Mouse (Mus musculus): ENCODE measurements at regions not wholly inside any gene's neighbourhood (a gene's known extent, or its start where the extent isn't known, plus 50 kb on each side); places are given as distances from the start of the nearest gene placed in this dataset.
"Not testable (repeated sequence)": the region's sequence is repeated elsewhere in the genome, so short reads cannot be mapped to it uniquely, and the experiment has no call there.

- H3K36me3 ChIP-seq, result no peaks in the 10 kb centered on the region
- WGBS, result 8% methylated on average over 4 of the region's 4 CpGs
- ATAC-seq (ENCODE audit: insufficient number of reproducible peaks, insufficient read depth, low FRiP score, low TSS enrichment, low read depth), result peak; percentile 93; the same call in 1 of the 2 replicates
- H3K27ac ChIP-seq, result peak overlapping the region; percentile 74
- H3K27me3 ChIP-seq, result no peaks in the 10 kb centered on the region
- no peak overlapping the region for H3K4me3 ChIP-seq (replicated peaks)
- H3K9me3 ChIP-seq, result peaks cover 4% of the 10 kb centered on the region; the same call in 1 of the 2 replicates
- no peak overlapping the region for H3K9ac ChIP-seq (replicated peaks)
- H3K4me2 ChIP-seq, result no peak overlapping the region
- H3K4me1 ChIP-seq (replicated peaks), result peaks cover 15% of the 10 kb centered on the region; the same call in 1 of the 2 replicates
Measured at GRCm38 (mm10) chr16:54991595-54992240, 306.1 kb downstream of the Zpld1 start.

- peak; percentile 37; the same call in 1 of the 2 replicates for ATAC-seq (ENCODE audit: insufficient number of reproducible peaks, insufficient read depth, low FRiP score, low TSS enrichment, low read depth)
- 0 out of 2 replicates have a peak overlapping the region, but pooled peaks have one; percentile 11 for H3K4me3 ChIP-seq (replicated peaks)
- H3K36me3 ChIP-seq, result no peaks in the 10 kb centered on the region
- H3K4me1 ChIP-seq (replicated peaks), result 0 out of 2 replicates have a peak, but pooled peaks cover 3% of the 10 kb centered on the region
- 3% methylated on average over 9 of the region's 9 CpGs for WGBS
- H3K9ac ChIP-seq (replicated peaks), result no peak overlapping the region
- no peak overlapping the region for H3K27ac ChIP-seq
- peaks cover 3% of the 10 kb centered on the region; the same call in 1 of the 2 replicates for H3K9me3 ChIP-seq
- peak overlapping the region; percentile 45 for H3K4me2 ChIP-seq
- no peaks in the 10 kb centered on the region for H3K27me3 ChIP-seq
Measured at GRCm38 (mm10) chr16:54983759-54984218, 314.0 kb downstream of the Zpld1 start.

GRCm38 (mm10) chr16:54970356-54970755 lies 327.4 kb downstream of the Zpld1 start:
- H3K27ac ChIP-seq, result no peak overlapping the region
- no peaks in the 10 kb centered on the region for H3K4me1 ChIP-seq (replicated peaks)
- 91% methylated on average over 6 of the region's 6 CpGs for WGBS
- no peak overlapping the region for H3K4me3 ChIP-seq (replicated peaks)
- H3K36me3 ChIP-seq, result no peaks in the 10 kb centered on the region
- H3K27me3 ChIP-seq, result no peaks in the 10 kb centered on the region
- no peak overlapping the region for H3K9ac ChIP-seq (replicated peaks)
- H3K4me2 ChIP-seq, result no peak overlapping the region
- H3K9me3 ChIP-seq, result 0 out of 2 replicates have a peak, but pooled peaks cover 4% of the 10 kb centered on the region
- no peak for ATAC-seq (ENCODE audit: insufficient number of reproducible peaks, insufficient read depth, low FRiP score, low TSS enrichment, low read depth)

- no peak for ATAC-seq (ENCODE audit: insufficient number of reproducible peaks, insufficient read depth, low FRiP score, low TSS enrichment, low read depth)
- Histone ChIP-seq H3K27me3 (no peaks in the 10 kb centered on the region), H3K4me3 (replicated peaks) (no peak overlapping the region)
Measured at GRCm38 (mm10) chr16:54943808-54944315, 353.9 kb downstream of the Zpld1 start.

GRCm38 (mm10) chr16:54928259-54928658 lies 369.5 kb downstream of the Zpld1 start:
- Histone ChIP-seq H3K9me3 (peaks cover 8% of the 10 kb centered on the region), H3K9ac (replicated peaks) (no peak overlapping the region), H3K27me3 (no peaks in the 10 kb centered on the region), H3K4me1 (replicated peaks) (no peaks in the 10 kb centered on the region), H3K27ac (no peak overlapping the region), H3K36me3 (no peaks in the 10 kb centered on the region), H3K4me3 (replicated peaks) (no peak overlapping the region), H3K4me2 (no peak overlapping the region)
- ATAC-seq (ENCODE audit: insufficient number of reproducible peaks, insufficient read depth, low FRiP score, low TSS enrichment, low read depth), result no peak
- WGBS, result 85% methylated on average over 3 of the region's 3 CpGs

More at GRCm38 (mm10) chr16:54943808-54944315, 353.9 kb downstream of the Zpld1 start:
- 84% methylated on average over 7 of the region's 7 CpGs for WGBS
- Histone ChIP-seq H3K36me3 (no peaks in the 10 kb centered on the region), H3K4me1 (replicated peaks) (no peaks in the 10 kb centered on the region), H3K27ac (no peak overlapping the region), H3K4me2 (no peak overlapping the region), H3K9ac (replicated peaks) (no peak overlapping the region), H3K9me3 (no peaks in the 10 kb centered on the region)

GRCm38 (mm10) chr16:54902911-54903310 lies 394.9 kb downstream of the Zpld1 start:
- no peak overlapping the region for H3K27ac ChIP-seq
- ATAC-seq (ENCODE audit: insufficient number of reproducible peaks, insufficient read depth, low FRiP score, low TSS enrichment, low read depth), result no peak
- 90% methylated on average over 4 of the region's 4 CpGs for WGBS
- no peak overlapping the region for H3K4me2 ChIP-seq
- H3K9me3 ChIP-seq, result no peaks in the 10 kb centered on the region
- no peaks in the 10 kb centered on the region for H3K4me1 ChIP-seq (replicated peaks)
- H3K4me3 ChIP-seq (replicated peaks), result no peak overlapping the region
- no peaks in the 10 kb centered on the region for H3K36me3 ChIP-seq
- no peaks in the 10 kb centered on the region for H3K27me3 ChIP-seq
- H3K9ac ChIP-seq (replicated peaks), result no peak overlapping the region

GRCm38 (mm10) chr16:54901461-54901860 lies 396.3 kb downstream of the Zpld1 start:
- no peak overlapping the region for H3K4me3 ChIP-seq (replicated peaks)
- H3K4me1 ChIP-seq (replicated peaks), result no peaks in the 10 kb centered on the region
- 81% methylated on average over 1 of the region's 1 CpGs for WGBS
- no peaks in the 10 kb centered on the region for H3K27me3 ChIP-seq
- H3K9ac ChIP-seq (replicated peaks), result no peak overlapping the region
- ATAC-seq (ENCODE audit: insufficient number of reproducible peaks, insufficient read depth, low FRiP score, low TSS enrichment, low read depth), result no peak
- no peak overlapping the region for H3K4me2 ChIP-seq
- H3K36me3 ChIP-seq, result no peaks in the 10 kb centered on the region
- H3K9me3 ChIP-seq, result no peaks in the 10 kb centered on the region
- H3K27ac ChIP-seq, result no peak overlapping the region

GRCm38 (mm10) chr16:54894661-54895060 lies 403.1 kb downstream of the Zpld1 start:
- no peaks in the 10 kb centered on the region for H3K4me1 ChIP-seq (replicated peaks)
- no peak overlapping the region for H3K4me3 ChIP-seq (replicated peaks)
- WGBS, result 94% methylated on average over 5 of the region's 5 CpGs
- H3K4me2 ChIP-seq, result no peak overlapping the region
- H3K27me3 ChIP-seq, result no peaks in the 10 kb centered on the region
- H3K9me3 ChIP-seq, result no peaks in the 10 kb centered on the region
- H3K9ac ChIP-seq (replicated peaks), result no peak overlapping the region
- H3K27ac ChIP-seq, result no peak overlapping the region
- ATAC-seq (ENCODE audit: insufficient number of reproducible peaks, insufficient read depth, low FRiP score, low TSS enrichment, low read depth), result no peak
- no peaks in the 10 kb centered on the region for H3K36me3 ChIP-seq

- H3K27me3 ChIP-seq, result no peaks in the 10 kb centered on the region
- H3K4me1 ChIP-seq (replicated peaks), result peaks cover 6% of the 10 kb centered on the region
- H3K36me3 ChIP-seq, result no peaks in the 10 kb centered on the region
- no peak overlapping the region for H3K4me3 ChIP-seq (replicated peaks)
- H3K4me2 ChIP-seq, result no peak overlapping the region
- H3K9me3 ChIP-seq, result no peaks in the 10 kb centered on the region
- no peak for ATAC-seq (ENCODE audit: insufficient number of reproducible peaks, insufficient read depth, low FRiP score, low TSS enrichment, low read depth)
- H3K9ac ChIP-seq (replicated peaks), result no peak overlapping the region
- H3K27ac ChIP-seq, result no peak overlapping the region
Measured at GRCm38 (mm10) chr16:54857369-54857768, 440.4 kb downstream of the Zpld1 start.

GRCm38 (mm10) chr16:54842996-54843395 lies 454.8 kb downstream of the Zpld1 start:
- not testable (repeated sequence) for H3K4me1 ChIP-seq (replicated peaks); ATAC-seq (ENCODE audit: insufficient number of reproducible peaks, insufficient read depth, low FRiP score, low TSS enrichment, low read depth); H3K9me3 ChIP-seq; H3K4me2 ChIP-seq; H3K27me3 ChIP-seq; H3K9ac ChIP-seq (replicated peaks); H3K27ac ChIP-seq; H3K4me3 ChIP-seq (replicated peaks); H3K36me3 ChIP-seq
- WGBS, result 87% methylated on average over 4 of the region's 4 CpGs

Data from limb, embryonic 12.5 days (tissue).